Mouse (Mus musculus): Measurements from ENCODE around the gene Leo1. TPM values are rescaled to one million over a fixed set of nuclear protein-coding genes. Genes with fewer than 3 reads are reported as not detected.

Leo1 gene
- total RNA-seq, 1 experiment, result 66.2 TPM

DNA sequence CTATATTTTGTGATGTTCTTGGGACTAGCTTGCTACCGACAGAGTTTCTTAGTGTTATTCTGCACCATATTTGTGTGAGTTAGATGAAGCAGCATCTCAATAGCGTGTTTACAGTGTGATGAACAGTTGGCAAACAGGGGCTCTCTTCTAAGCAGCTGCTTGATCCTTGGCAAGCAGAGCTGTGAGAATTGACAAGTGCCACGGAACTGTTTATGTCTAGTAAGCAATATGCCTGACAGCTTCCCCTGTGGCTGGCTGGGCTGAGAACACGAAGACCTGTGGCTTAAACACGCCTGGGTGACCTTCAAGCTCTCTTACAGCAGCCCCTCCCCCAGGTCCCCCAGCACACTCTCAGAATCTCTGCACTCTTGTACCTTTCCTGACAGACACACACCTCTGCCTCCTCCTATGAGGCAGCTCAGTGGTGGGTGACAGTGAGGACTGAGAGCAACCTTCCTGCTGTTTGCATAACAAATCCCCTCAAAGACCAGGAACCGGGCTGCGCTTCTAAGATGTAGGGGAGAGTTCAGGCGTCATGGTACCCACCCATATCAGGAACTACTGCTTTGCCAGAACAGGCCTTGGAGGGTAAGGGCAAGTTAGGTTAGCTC, 21.8 kb downstream of the Leo1 start:
- Histone ChIP-seq H3K4me1 (ENCODE audit: control insufficient read depth in 2 of 2, insufficient read depth in 2 of 2, low read length in 2 of 2, poor library complexity in 1 of 2) (peaks cover 4 to 17% of the 10 kb centered on the region in 2 experiments), H3K9ac (ENCODE audit: insufficient read depth, low read depth, low read length, poor library complexity, severe bottlenecking) (no peak overlapping the region), H3K9me3 (ENCODE audit: control insufficient read depth, insufficient read depth, low read depth, low read length) (no peaks in the 10 kb centered on the region), H3K36me3 (ENCODE audit: control insufficient read depth, insufficient read depth, low read length, poor library complexity, severe bottlenecking) (peaks cover 40% of the 10 kb centered on the region), H3K4me3 (ENCODE audit: insufficient read depth in 1 of 2, low read depth in 1 of 2, low read length in 2 of 2, poor library complexity in 1 of 2, severe bottlenecking in 1 of 2) (no peak overlapping the region), H3K27ac (ENCODE audit: insufficient read depth, low read depth, low read length, poor library complexity, severe bottlenecking) (peak overlapping the region; percentile 69; the same call in 1 of the 2 replicates)
- TF ChIP-seq MAFK (IDR thresholded peaks at IDR 0.05; ENCODE audit: insufficient read depth, low read depth, low read length), result 0 out of 2 replicates have a peak, but pooled peaks have one; percentile 18
- TF ChIP-seq ZNF384 (IDR thresholded peaks at IDR 0.05; ENCODE audit: low read depth, low read length), result no peak
- DNase-seq (ENCODE audit: low read depth, low spot score), result no peak
- in situ Hi-C loops (cut with MboI; ENCODE audit: low sequenced_read_pairs in 2 of 2, unreplicated experiment in 2 of 2), result no loop called here

GRCm38 (mm10) chr9:75465856-75466255, 24.5 kb downstream of the Leo1 start:
- no peak for TF ChIP-seq ZC3H11A (IDR thresholded peaks at IDR 0.05; ENCODE audit: borderline replicate concordance, low read depth, low read length)
- no peak for TF ChIP-seq MAFK (IDR thresholded peaks at IDR 0.05; ENCODE audit: insufficient read depth, low read depth, low read length)
- no peak for TF ChIP-seq CHD2 (IDR thresholded peaks at IDR 0.05; ENCODE audit: low read depth, low read length)
- no peak for TF ChIP-seq ZNF384 (IDR thresholded peaks at IDR 0.05; ENCODE audit: low read depth, low read length)
- TF ChIP-seq HCFC1 (IDR thresholded peaks at IDR 0.05; ENCODE audit: borderline replicate concordance, insufficient read depth, low read length), result no peak
- Histone ChIP-seq H3K4me3 (ENCODE audit: insufficient read depth in 1 of 2, low read depth in 1 of 2, low read length in 2 of 2, poor library complexity in 1 of 2, severe bottlenecking in 1 of 2) (no peak overlapping the region), H3K9ac (ENCODE audit: insufficient read depth, low read depth, low read length, poor library complexity, severe bottlenecking) (peak overlapping the region; percentile 35; the same call in 1 of the 2 replicates), H3K27ac (ENCODE audit: insufficient read depth, low read depth, low read length, poor library complexity, severe bottlenecking) (no peak overlapping the region; the same call in 1 of the 2 replicates), H3K36me3 (ENCODE audit: control insufficient read depth, insufficient read depth, low read length, poor library complexity, severe bottlenecking) (peaks cover 26% of the 10 kb centered on the region), H3K4me1 (ENCODE audit: control insufficient read depth in 2 of 2, insufficient read depth in 2 of 2, low read length in 2 of 2, poor library complexity in 1 of 2) (peaks cover 4 to 17% of the 10 kb centered on the region in 2 experiments), H3K9me3 (ENCODE audit: control insufficient read depth, insufficient read depth, low read depth, low read length) (no peaks in the 10 kb centered on the region)
- no peak for DNase-seq (ENCODE audit: low read depth, low spot score)
- in situ Hi-C loops (cut with MboI; ENCODE audit: low sequenced_read_pairs in 2 of 2, unreplicated experiment in 2 of 2), result no loop called here

GRCm38 (mm10) chr9:75466641-75467040, 25.3 kb downstream of the Leo1 start:
- Histone ChIP-seq H3K4me1 (ENCODE audit: control insufficient read depth in 2 of 2, insufficient read depth in 2 of 2, low read length in 2 of 2, poor library complexity in 1 of 2) (peaks cover 4 to 17% of the 10 kb centered on the region in 2 experiments), H3K4me3 (ENCODE audit: insufficient read depth in 1 of 2, low read depth in 1 of 2, low read length in 2 of 2, poor library complexity in 1 of 2, severe bottlenecking in 1 of 2) (no peak overlapping the region), H3K27ac (ENCODE audit: insufficient read depth, low read depth, low read length, poor library complexity, severe bottlenecking) (no peak overlapping the region; the same call in 1 of the 2 replicates), H3K9me3 (ENCODE audit: control insufficient read depth, insufficient read depth, low read depth, low read length) (no peaks in the 10 kb centered on the region), H3K9ac (ENCODE audit: insufficient read depth, low read depth, low read length, poor library complexity, severe bottlenecking) (no peak overlapping the region), H3K36me3 (ENCODE audit: control insufficient read depth, insufficient read depth, low read length, poor library complexity, severe bottlenecking) (peaks cover 23% of the 10 kb centered on the region)
- no peak for DNase-seq (ENCODE audit: low read depth, low spot score)
- in situ Hi-C loops (cut with MboI; ENCODE audit: low sequenced_read_pairs in 2 of 2, unreplicated experiment in 2 of 2), result no loop called here
- no peak for TF ChIP-seq CHD2 (IDR thresholded peaks at IDR 0.05; ENCODE audit: low read depth, low read length)
- TF ChIP-seq MAFK (IDR thresholded peaks at IDR 0.05; ENCODE audit: insufficient read depth, low read depth, low read length), result no peak
- no peak for TF ChIP-seq HCFC1 (IDR thresholded peaks at IDR 0.05; ENCODE audit: borderline replicate concordance, insufficient read depth, low read length)
- no peak for TF ChIP-seq ZC3H11A (IDR thresholded peaks at IDR 0.05; ENCODE audit: borderline replicate concordance, low read depth, low read length)
- TF ChIP-seq ZNF384 (IDR thresholded peaks at IDR 0.05; ENCODE audit: low read depth, low read length), result no peak

DNA sequence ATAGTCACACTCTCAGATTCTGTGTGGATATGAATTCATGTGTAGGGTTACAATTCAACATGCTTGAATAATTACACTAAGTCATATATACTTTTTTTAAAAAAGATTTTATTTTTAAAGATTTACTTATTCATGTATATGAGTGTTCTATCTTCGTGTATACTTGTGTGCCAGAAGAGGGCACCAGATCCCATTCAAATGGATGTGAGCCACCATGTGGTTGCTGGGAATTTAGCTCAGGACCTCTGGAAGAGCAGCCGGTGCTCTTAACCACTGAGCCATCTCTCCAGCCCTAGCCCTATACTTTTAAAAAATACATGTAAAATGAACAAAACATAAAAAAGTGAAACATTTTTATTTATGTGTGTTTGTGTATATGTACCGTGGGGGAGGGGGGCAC, 26.3 kb downstream of the Leo1 start:
- TF ChIP-seq ZC3H11A (IDR thresholded peaks at IDR 0.05; ENCODE audit: borderline replicate concordance, low read depth, low read length), result no peak
- no peak for TF ChIP-seq HCFC1 (IDR thresholded peaks at IDR 0.05; ENCODE audit: borderline replicate concordance, insufficient read depth, low read length)
- TF ChIP-seq ZNF384 (IDR thresholded peaks at IDR 0.05; ENCODE audit: low read depth, low read length), result no peak
- no peak for TF ChIP-seq MAFK (IDR thresholded peaks at IDR 0.05; ENCODE audit: insufficient read depth, low read depth, low read length)
- TF ChIP-seq CHD2 (IDR thresholded peaks at IDR 0.05; ENCODE audit: low read depth, low read length), result no peak
- Histone ChIP-seq H3K9me3 (ENCODE audit: control insufficient read depth, insufficient read depth, low read depth, low read length) (no peaks in the 10 kb centered on the region), H3K36me3 (ENCODE audit: control insufficient read depth, insufficient read depth, low read length, poor library complexity, severe bottlenecking) (peaks cover 19% of the 10 kb centered on the region), H3K9ac (ENCODE audit: insufficient read depth, low read depth, low read length, poor library complexity, severe bottlenecking) (no peak overlapping the region), H3K4me3 (ENCODE audit: insufficient read depth in 1 of 2, low read depth in 1 of 2, low read length in 2 of 2, poor library complexity in 1 of 2, severe bottlenecking in 1 of 2) (no peak overlapping the region), H3K4me1 (ENCODE audit: control insufficient read depth in 2 of 2, insufficient read depth in 2 of 2, low read length in 2 of 2, poor library complexity in 1 of 2) (peaks cover 4 to 15% of the 10 kb centered on the region in 2 experiments), H3K27ac (ENCODE audit: insufficient read depth, low read depth, low read length, poor library complexity, severe bottlenecking) (no peak overlapping the region; the same call in 1 of the 2 replicates)
- in situ Hi-C loops (cut with MboI; ENCODE audit: low sequenced_read_pairs in 2 of 2, unreplicated experiment in 2 of 2), result no loop called here
- DNase-seq (ENCODE audit: low read depth, low spot score), result no peak
